Mouse (Mus musculus): Measurements from ENCODE around the gene Ppp2r2c. TPM values are rescaled to one million over a fixed set of nuclear protein-coding genes. Genes with fewer than 3 reads are reported as not detected.
A peak's percentile ranks its signal among the peaks of the same experiment; 100 is the strongest.

Ppp2r2c gene
- total RNA-seq (2021), result under 1 TPM; 0.78 to 0.96 TPM
- polyA plus RNA-seq (2012; rRNA removed), result 0.06 and 0.12 TPM in 2 replicates
- long read RNA-seq, full-length matches to known transcripts, result 2 of 2 reads
- long read RNA-seq, partial matches to known transcripts, result 0 of 2 reads
- long read RNA-seq, other reads (novel, unspliced or antisense), result 0 of 2 reads

- no peak within 1 kb of the TSS for H3K27ac ChIP-seq
- H3K4me1 ChIP-seq (ENCODE audit: control insufficient read depth, insufficient read depth, low read length), result no peaks in the 10 kb centered on the region
- no peak within 1 kb of the TSS for H3K4me3 ChIP-seq
- H3K79me2 ChIP-seq (replicated peaks; ENCODE audit: control insufficient read depth, insufficient read depth, low read length), result no peaks in the 10 kb centered on the region
- WGBS, result 2% methylated on average over 107 of the region's 108 CpGs
- intact Hi-C loops (cut with DNase I), result no loop called here
- peaks cover 15% of the 10 kb centered on the region for H3K27me3 ChIP-seq (ENCODE audit: control insufficient read depth, insufficient read depth, low read length)
- no peaks in the 10 kb centered on the region for H3K36me3 ChIP-seq (ENCODE audit: control insufficient read depth, insufficient read depth, low read length)
- no peak for DNase-seq
- no peak within 1 kb of the TSS for H3K9ac ChIP-seq (ENCODE audit: low read depth, low read length)
- TF ChIP-seq CTCF (IDR thresholded peaks at IDR 0.05) (no peak), EP300 (IDR thresholded peaks at IDR 0.05; ENCODE audit: insufficient read depth, low read depth, low read length) (no peak), POLR2A (IDR thresholded peaks at IDR 0.05; ENCODE audit: insufficient read depth, low read depth, low read length) (no peak)
These were observed at the start of gene Ppp2r2c for GRCm38 (mm10) chr5:36868266-36869090. Ppp2r2c (plus strand) TSS chr5:36868513.

- Histone ChIP-seq H3K9ac (ENCODE audit: low read depth, low read length) (no peak overlapping the region), H3K4me1 (ENCODE audit: control insufficient read depth, insufficient read depth, low read length) (no peaks in the 10 kb centered on the region), H3K79me2 (replicated peaks; ENCODE audit: control insufficient read depth, insufficient read depth, low read length) (no peaks in the 10 kb centered on the region), H3K27ac (no peak overlapping the region), H3K36me3 (ENCODE audit: control insufficient read depth, insufficient read depth, low read length) (no peaks in the 10 kb centered on the region), H3K27me3 (ENCODE audit: control insufficient read depth, insufficient read depth, low read length) (no peaks in the 10 kb centered on the region), H3K4me3 (no peak overlapping the region)
- no peak for DNase-seq
- intact Hi-C loops (cut with DNase I), result no loop called here
- TF ChIP-seq POLR2A (IDR thresholded peaks at IDR 0.05; ENCODE audit: insufficient read depth, low read depth, low read length), result no peak
- TF ChIP-seq EP300 (IDR thresholded peaks at IDR 0.05; ENCODE audit: insufficient read depth, low read depth, low read length), result no peak
- TF ChIP-seq CTCF (IDR thresholded peaks at IDR 0.05), result no peak
- WGBS, result 89% methylated on average over 5 of the region's 5 CpGs
These were observed 48.6 kb upstream of the Ppp2r2c start for GRCm38 (mm10) chr5:36819742-36820141.

- Histone ChIP-seq H3K27ac (no peak overlapping the region), H3K36me3 (ENCODE audit: control insufficient read depth, insufficient read depth, low read length) (no peaks in the 10 kb centered on the region), H3K79me2 (replicated peaks; ENCODE audit: control insufficient read depth, insufficient read depth, low read length) (no peaks in the 10 kb centered on the region), H3K4me3 (no peak overlapping the region), H3K9ac (ENCODE audit: low read depth, low read length) (no peak overlapping the region), H3K4me1 (ENCODE audit: control insufficient read depth, insufficient read depth, low read length) (no peaks in the 10 kb centered on the region), H3K27me3 (ENCODE audit: control insufficient read depth, insufficient read depth, low read length) (no peaks in the 10 kb centered on the region)
- DNase-seq, result peak; percentile 32 to 55
- intact Hi-C loops (cut with DNase I), result no loop called here
- 50% methylated on average over 6 of the region's 6 CpGs for WGBS
- TF ChIP-seq EP300 (IDR thresholded peaks at IDR 0.05; ENCODE audit: insufficient read depth, low read depth, low read length), result no peak
- peak; percentile 84 for TF ChIP-seq CTCF (IDR thresholded peaks at IDR 0.05)
These were observed 48.2 kb upstream of the Ppp2r2c start for GRCm38 (mm10) chr5:36820142-36820541.

GRCm38 (mm10) chr5:36822907-36823306, 45.4 kb upstream of the Ppp2r2c start:
- WGBS, result 98% methylated on average over 4 of the region's 4 CpGs
- Histone ChIP-seq H3K36me3 (ENCODE audit: control insufficient read depth, insufficient read depth, low read length) (no peaks in the 10 kb centered on the region), H3K9ac (ENCODE audit: low read depth, low read length) (no peak overlapping the region), H3K27me3 (ENCODE audit: control insufficient read depth, insufficient read depth, low read length) (no peaks in the 10 kb centered on the region), H3K27ac (no peak overlapping the region), H3K4me1 (ENCODE audit: control insufficient read depth, insufficient read depth, low read length) (no peaks in the 10 kb centered on the region), H3K79me2 (replicated peaks; ENCODE audit: control insufficient read depth, insufficient read depth, low read length) (no peaks in the 10 kb centered on the region), H3K4me3 (no peak overlapping the region)
- TF ChIP-seq POLR2A (IDR thresholded peaks at IDR 0.05; ENCODE audit: insufficient read depth, low read depth, low read length) (no peak), CTCF (IDR thresholded peaks at IDR 0.05) (no peak), EP300 (IDR thresholded peaks at IDR 0.05; ENCODE audit: insufficient read depth, low read depth, low read length) (no peak)
- no peak for DNase-seq
- intact Hi-C loops (cut with DNase I), result no loop called here

GRCm38 (mm10) chr5:36829098-36829497, 39.2 kb upstream of the Ppp2r2c start:
- Histone ChIP-seq H3K9ac (ENCODE audit: low read depth, low read length) (no peak overlapping the region), H3K4me1 (ENCODE audit: control insufficient read depth, insufficient read depth, low read length) (peaks cover 2% of the 10 kb centered on the region), H3K4me3 (no peak overlapping the region), H3K36me3 (ENCODE audit: control insufficient read depth, insufficient read depth, low read length) (no peaks in the 10 kb centered on the region), H3K27ac (no peak overlapping the region), H3K79me2 (replicated peaks; ENCODE audit: control insufficient read depth, insufficient read depth, low read length) (no peaks in the 10 kb centered on the region), H3K27me3 (ENCODE audit: control insufficient read depth, insufficient read depth, low read length) (no peaks in the 10 kb centered on the region)
- intact Hi-C loops (cut with DNase I), result loop anchor here (5.0 kb wide), 1 partner anchor 72 kb away; no protein-coding TSS in a partner anchor
- DNase-seq, result no peak
- WGBS, result 81% methylated on average over 4 of the region's 4 CpGs
- TF ChIP-seq EP300 (IDR thresholded peaks at IDR 0.05; ENCODE audit: insufficient read depth, low read depth, low read length), result no peak
- TF ChIP-seq POLR2A (IDR thresholded peaks at IDR 0.05; ENCODE audit: insufficient read depth, low read depth, low read length), result no peak
- no peak for TF ChIP-seq CTCF (IDR thresholded peaks at IDR 0.05)
